Mouse (Mus musculus): ENCODE results near the gene Ptpre.

DNA sequence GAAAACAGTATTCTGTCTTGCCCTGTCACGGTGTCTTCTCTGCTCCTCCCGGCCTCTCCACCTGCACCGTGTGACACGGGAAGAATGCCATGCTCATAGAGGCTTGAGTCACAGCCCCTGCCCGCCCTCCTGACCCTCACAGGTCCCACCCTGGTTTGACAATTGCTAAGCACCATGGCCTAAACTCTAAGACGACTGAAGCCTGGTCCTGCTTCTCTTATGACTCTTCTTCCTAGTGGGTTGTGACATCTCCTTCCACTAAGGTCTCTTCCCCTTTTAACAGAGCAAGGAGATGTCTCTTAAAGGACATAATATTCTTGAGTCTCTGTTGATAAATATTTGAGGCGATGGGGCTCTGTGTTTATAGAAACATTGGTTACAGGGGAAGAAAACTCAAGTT lies 91.1 kb downstream of the Ptpre start:
- TF ChIP-seq CTCF (IDR thresholded peaks at IDR 0.05; ENCODE audit: low read depth) (no peak), EP300 (optimal IDR thresholded peaks at IDR 0.05) (no peak)

Measured in stomach, postnatal 0 days (tissue).